Mouse (Mus musculus): ENCODE data around the gene Irf4. TPM values are rescaled to one million over a fixed set of nuclear protein-coding genes. Genes with fewer than 3 reads are reported as not detected.
A peak's percentile ranks its signal among the peaks of the same experiment; 100 is the strongest.

Gene Irf4
- total and polyA plus RNA-seq, 2 experiments from 2014 or later = 0.02 to 0.38 TPM

- H3K4me3 ChIP-seq (ENCODE audit: low read depth, low read length) = no peak overlapping the region; the same call in 1 of the 2 replicates
- H3K27ac ChIP-seq (ENCODE audit: low read depth, low read length) = no peak overlapping the region
- 19% methylated on average over 7 of the region's 7 CpGs for WGBS
- ATAC-seq = peak; percentile 68
- no peak overlapping the region for H3K9ac ChIP-seq
- no peaks in the 10 kb centered on the region for H3K36me3 ChIP-seq (ENCODE audit: insufficient read depth)
- no peaks in the 10 kb centered on the region for H3K4me1 ChIP-seq (ENCODE audit: insufficient read depth)
- H3K4me2 ChIP-seq (ENCODE audit: low read depth) = peak overlapping the region; percentile 22
- no peaks in the 10 kb centered on the region for H3K9me3 ChIP-seq (ENCODE audit: low read length)
- TF ChIP-seq CTCF (IDR thresholded peaks at IDR 0.05; ENCODE audit: low read depth) = no peak
- DNase-seq = peak; percentile 31
- no peaks in the 10 kb centered on the region; the same call in 1 of the 2 replicates for H3K27me3 ChIP-seq (ENCODE audit: insufficient read depth, low read length)
These were observed 24.2 kb upstream of the Irf4 start for GRCm38 (mm10) chr13:30724691-30725271.

GRCm38 (mm10) chr13:30726879-30727278 is 22.1 kb upstream of the Irf4 start:
- WGBS = 95% methylated on average over 4 of the region's 4 CpGs
- ATAC-seq = no peak
- H3K9ac ChIP-seq = no peak overlapping the region
- H3K4me3 ChIP-seq (ENCODE audit: low read depth, low read length) = no peak overlapping the region
- H3K4me2 ChIP-seq (ENCODE audit: low read depth) = no peak overlapping the region
- no peak overlapping the region for H3K27ac ChIP-seq (ENCODE audit: low read depth, low read length)
- DNase-seq = no peak
- H3K4me1 ChIP-seq (ENCODE audit: insufficient read depth) = no peaks in the 10 kb centered on the region
- no peak for TF ChIP-seq CTCF (IDR thresholded peaks at IDR 0.05; ENCODE audit: low read depth)
- H3K27me3 ChIP-seq (ENCODE audit: insufficient read depth, low read length) = no peaks in the 10 kb centered on the region; the same call in 1 of the 2 replicates
- no peaks in the 10 kb centered on the region for H3K36me3 ChIP-seq (ENCODE audit: insufficient read depth)
- no peaks in the 10 kb centered on the region for H3K9me3 ChIP-seq (ENCODE audit: low read length)

GRCm38 (mm10) chr13:30728155-30728554 is 20.9 kb upstream of the Irf4 start:
- Histone ChIP-seq H3K4me1 (ENCODE audit: insufficient read depth) (no peaks in the 10 kb centered on the region), H3K9me3 (ENCODE audit: low read length) (no peaks in the 10 kb centered on the region), H3K36me3 (ENCODE audit: insufficient read depth) (no peaks in the 10 kb centered on the region), H3K27me3 (ENCODE audit: insufficient read depth, low read length) (no peaks in the 10 kb centered on the region; the same call in 1 of the 2 replicates), H3K9ac (no peak overlapping the region), H3K4me3 (ENCODE audit: low read depth, low read length) (no peak overlapping the region), H3K4me2 (ENCODE audit: low read depth) (no peak overlapping the region), H3K27ac (ENCODE audit: low read depth, low read length) (no peak overlapping the region)
- DNase-seq = no peak
- WGBS = 94% methylated on average over 7 of the region's 7 CpGs
- no peak for TF ChIP-seq CTCF (IDR thresholded peaks at IDR 0.05; ENCODE audit: low read depth)
- no peak for ATAC-seq

- no peak for DNase-seq
- WGBS = 58% methylated on average over 6 of the region's 6 CpGs
These were observed 19.8 kb upstream of the Irf4 start for GRCm38 (mm10) chr13:30729245-30729644.

GRCm38 (mm10) chr13:30730104-30730793 is 18.8 kb upstream of the Irf4 start:
- no peak overlapping the region for H3K4me2 ChIP-seq (ENCODE audit: low read depth)
- no peaks in the 10 kb centered on the region; the same call in 1 of the 2 replicates for H3K27me3 ChIP-seq (ENCODE audit: insufficient read depth, low read length)
- H3K4me3 ChIP-seq (ENCODE audit: low read depth, low read length) = no peak overlapping the region
- H3K9ac ChIP-seq = no peak overlapping the region
- H3K36me3 ChIP-seq (ENCODE audit: insufficient read depth) = no peaks in the 10 kb centered on the region
- no peak for ATAC-seq
- no peaks in the 10 kb centered on the region for H3K4me1 ChIP-seq (ENCODE audit: insufficient read depth)
- TF ChIP-seq CTCF (IDR thresholded peaks at IDR 0.05; ENCODE audit: low read depth) = no peak
- H3K27ac ChIP-seq (ENCODE audit: low read depth, low read length) = no peak overlapping the region
- no peak for DNase-seq
- no peaks in the 10 kb centered on the region for H3K9me3 ChIP-seq (ENCODE audit: low read length)
- 89% methylated on average over 15 of the region's 15 CpGs for WGBS

More at GRCm38 (mm10) chr13:30729245-30729644, 19.8 kb upstream of the Irf4 start:
- Histone ChIP-seq H3K4me2 (ENCODE audit: low read depth) (no peak overlapping the region), H3K9me3 (ENCODE audit: low read length) (no peaks in the 10 kb centered on the region), H3K36me3 (ENCODE audit: insufficient read depth) (no peaks in the 10 kb centered on the region), H3K9ac (no peak overlapping the region), H3K4me1 (ENCODE audit: insufficient read depth) (no peaks in the 10 kb centered on the region), H3K27me3 (ENCODE audit: insufficient read depth, low read length) (no peaks in the 10 kb centered on the region; the same call in 1 of the 2 replicates), H3K4me3 (ENCODE audit: low read depth, low read length) (no peak overlapping the region), H3K27ac (ENCODE audit: low read depth, low read length) (no peak overlapping the region)
- no peak for ATAC-seq
- 0 out of 2 replicates have a peak, but pooled peaks have one; percentile 4 for TF ChIP-seq CTCF (IDR thresholded peaks at IDR 0.05; ENCODE audit: low read depth)

GRCm38 (mm10) chr13:30732709-30733445 is 16.1 kb upstream of the Irf4 start:
- Histone ChIP-seq H3K4me1 (ENCODE audit: insufficient read depth) (no peaks in the 10 kb centered on the region), H3K4me2 (ENCODE audit: low read depth) (no peak overlapping the region), H3K27ac (ENCODE audit: low read depth, low read length) (no peak overlapping the region), H3K36me3 (ENCODE audit: insufficient read depth) (no peaks in the 10 kb centered on the region), H3K9ac (no peak overlapping the region), H3K27me3 (ENCODE audit: insufficient read depth, low read length) (no peaks in the 10 kb centered on the region; the same call in 1 of the 2 replicates), H3K4me3 (ENCODE audit: low read depth, low read length) (no peak overlapping the region), H3K9me3 (ENCODE audit: low read length) (no peaks in the 10 kb centered on the region)
- DNase-seq = no peak
- no peak for TF ChIP-seq CTCF (IDR thresholded peaks at IDR 0.05; ENCODE audit: low read depth)
- 86% methylated on average over 11 of the region's 11 CpGs for WGBS
- no peak for ATAC-seq
